Mouse (Mus musculus) left cerebral cortex, postnatal 4 days (tissue): ENCODE results near the gene Ift20. TPM values are rescaled to one million over a fixed set of nuclear protein-coding genes. Genes with fewer than 3 reads are reported as not detected.
"Not testable (repeated sequence)": the region's sequence is repeated elsewhere in the genome, so short reads cannot be mapped to it uniquely, and the experiment has no call there.

Experiments
- DNase-seq: peaks from one replicate; pipeline ENCODE4 v3.0.0-alpha.2; 2022
- intact Hi-C: fragments of 180-260 bp; cut with DNase I; formaldehyde crosslinking; loops from one replicate; pipeline ENCODE4 v1.15.1; 2025
- total RNA-seq, 2 experiments: library from RNA; stranded (reverse); gene quantifications; 2 replicates each; pipeline ENCODE4 v1.2.3; 2021

Ift20 gene
- total RNA-seq, 2 experiments from 2014 or later: 54.6 to 59.7 TPM

DNA sequence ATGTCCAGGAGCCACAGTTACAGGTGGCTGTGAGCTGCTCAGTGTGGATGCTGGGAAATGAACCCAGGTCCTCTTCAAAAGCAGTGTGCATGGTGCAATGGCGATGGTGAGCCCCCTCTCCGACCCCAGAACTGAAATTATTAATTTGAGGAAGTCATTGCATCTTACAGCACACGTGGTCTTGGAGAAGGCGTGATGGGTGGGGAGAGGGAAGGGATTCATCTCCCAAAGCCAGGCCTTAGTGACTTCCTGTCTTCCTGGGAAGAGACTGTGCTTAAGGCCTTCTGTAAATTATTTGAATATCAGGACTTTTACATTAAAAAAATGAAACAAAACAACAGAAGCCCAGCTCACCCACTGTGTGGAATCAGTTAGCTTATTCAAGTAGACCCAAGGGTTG is 19.9 kb downstream of the Ift20 start:
- DNase-seq: no peak
- intact Hi-C loops: loop anchor here (10.0 kb wide), 1 partner anchor 399 kb away; no protein-coding TSS in a partner anchor

DNA sequence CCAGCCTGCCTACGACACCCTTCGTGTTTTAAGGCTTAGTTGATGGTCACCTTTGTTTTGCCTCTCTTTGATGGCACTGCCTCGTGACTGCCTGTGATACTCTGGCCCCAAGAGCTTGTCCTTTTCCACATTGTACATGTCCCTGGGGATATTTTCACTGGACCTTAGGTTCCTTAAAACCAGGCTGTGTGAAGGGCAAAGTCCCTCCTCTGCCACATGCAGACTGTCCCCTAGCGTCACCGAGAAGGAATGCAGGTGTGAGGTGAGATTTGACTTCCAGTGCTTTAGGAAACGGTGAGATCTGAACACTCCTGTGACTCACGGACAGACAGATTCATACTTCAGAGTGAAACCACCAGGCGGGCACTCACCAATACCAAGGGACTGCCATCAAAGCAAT is 21.1 kb downstream of the Ift20 start:
- no peak for DNase-seq
- intact Hi-C loops: loop anchor here (10.0 kb wide), 1 partner anchor 398 kb away; no protein-coding TSS in a partner anchor

DNA sequence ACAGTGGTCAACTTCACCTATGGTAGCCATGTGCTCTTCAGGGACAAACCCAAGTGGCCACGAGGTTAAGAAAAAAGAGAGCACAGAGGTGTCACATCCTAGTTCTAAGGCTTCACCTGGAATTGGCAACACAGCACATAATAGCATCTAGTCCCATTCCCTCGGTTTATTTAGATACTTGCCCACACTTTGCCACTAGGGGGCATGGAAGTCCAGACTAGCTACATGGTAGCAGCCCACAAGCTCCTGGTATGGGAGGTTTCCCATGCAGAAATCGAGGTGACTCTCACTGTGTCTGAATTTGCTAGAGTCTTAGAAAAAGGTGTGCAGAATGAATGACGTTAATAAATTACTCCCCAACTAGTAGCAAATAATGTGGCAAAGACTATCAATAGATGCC is 24.3 kb downstream of the Ift20 start:
- peak; percentile 78 for DNase-seq
- intact Hi-C loops: no loop called here

DNA sequence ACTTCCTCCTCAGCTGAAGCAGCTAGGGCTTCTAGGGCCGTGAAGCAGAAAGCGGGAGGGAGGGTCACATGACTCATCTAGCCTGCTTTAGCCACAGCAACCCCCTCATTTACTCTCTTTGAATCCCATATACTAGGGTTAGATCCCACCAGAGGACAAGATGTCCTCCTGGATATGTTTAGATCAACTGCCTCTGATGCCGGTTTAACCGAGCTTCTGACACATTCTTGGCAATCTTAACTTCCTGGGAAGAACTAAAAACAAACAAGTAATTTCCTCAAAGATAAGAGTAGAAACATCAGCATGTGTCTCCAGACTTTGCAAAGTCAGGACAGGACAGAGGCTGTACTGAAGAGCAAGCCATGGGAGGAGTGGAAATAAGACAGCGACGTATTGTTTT is 30.6 kb downstream of the Ift20 start:
- intact Hi-C loops: no loop called here

DNA sequence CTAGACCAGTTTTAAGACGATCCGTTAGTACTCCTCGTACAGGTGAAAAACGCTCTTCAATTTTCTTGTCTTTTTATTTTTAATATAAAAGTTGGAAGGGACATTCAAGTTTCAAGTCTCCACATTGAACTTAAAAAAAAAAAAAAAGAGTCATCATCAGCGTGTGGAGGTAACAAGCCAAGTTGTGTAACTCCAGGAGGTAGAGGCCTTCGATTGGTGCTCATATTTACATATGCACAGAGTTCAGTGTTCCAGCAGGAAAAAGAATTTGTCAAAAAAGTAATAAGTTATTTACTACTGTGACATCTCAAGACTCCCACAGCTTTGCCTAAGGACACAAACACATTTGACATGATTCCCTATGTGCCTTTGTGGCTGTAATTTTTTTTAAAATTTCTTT is 31.5 kb downstream of the Ift20 start:
- DNase-seq: no peak
- intact Hi-C loops: no loop called here

More for the DNA sequence above, 30.6 kb downstream of the Ift20 start:
- no peak for DNase-seq

DNA sequence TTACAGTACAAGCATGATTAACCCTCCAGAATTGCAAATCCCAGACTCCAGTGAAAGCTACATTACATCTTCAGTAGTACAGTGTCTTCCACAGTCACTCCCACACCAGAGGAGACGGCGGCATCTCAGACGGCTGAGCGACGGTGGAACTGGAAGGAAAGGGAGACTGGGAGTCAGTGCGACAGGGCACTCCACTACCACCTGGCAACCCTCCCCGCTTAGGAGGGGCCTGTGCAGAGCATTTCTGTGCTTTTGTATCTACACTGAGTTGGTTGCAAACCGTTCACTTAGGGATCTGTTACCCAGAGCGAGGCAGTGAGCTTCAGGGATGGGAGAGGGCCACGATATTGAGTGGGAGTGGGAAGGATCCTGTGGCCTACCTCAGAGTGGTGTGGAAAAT is 32.7 kb downstream of the Ift20 start:
- intact Hi-C loops: no loop called here

DNA sequence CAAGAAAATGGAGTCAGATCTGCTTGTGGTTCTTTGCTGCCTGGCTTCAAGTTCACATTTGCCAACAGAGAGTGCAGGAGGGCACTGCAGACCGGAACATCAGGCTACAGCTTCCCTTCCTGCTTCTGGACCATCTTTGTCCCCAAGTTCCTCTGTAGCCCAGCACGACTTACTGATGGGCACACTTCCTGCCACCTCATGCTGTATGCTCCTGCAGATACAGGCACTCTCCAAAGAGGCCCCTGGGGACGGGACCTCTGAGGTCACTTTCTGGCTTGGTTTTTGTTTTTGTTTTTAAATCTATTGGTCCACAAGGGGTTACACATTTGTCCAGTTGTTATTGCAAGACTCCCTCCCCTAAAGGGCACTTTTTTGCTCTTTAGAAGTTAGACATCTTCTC is 33.6 kb downstream of the Ift20 start:
- intact Hi-C loops: no loop called here
- no peak for DNase-seq

More for the DNA sequence above, 32.7 kb downstream of the Ift20 start:
- no peak for DNase-seq

DNA sequence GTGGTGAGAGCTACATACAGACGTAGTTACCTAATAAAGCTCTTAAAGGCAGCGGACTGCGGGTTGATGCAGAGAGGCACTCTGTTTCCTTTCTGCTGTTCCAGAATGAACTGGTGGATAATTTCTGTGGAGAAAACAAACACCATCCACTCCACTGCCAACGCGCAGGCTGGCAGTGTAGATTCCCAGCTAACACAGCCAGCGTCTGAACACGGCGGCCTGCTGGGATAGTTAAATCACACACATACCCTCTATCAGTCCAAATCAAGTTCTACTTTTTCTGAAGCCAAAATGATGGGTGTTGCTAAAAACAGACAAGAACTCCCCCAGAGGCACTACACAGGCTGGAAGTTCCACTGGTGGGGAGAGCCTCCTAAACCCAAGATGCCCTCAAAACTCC is 35.3 kb downstream of the Ift20 start:
- no peak for DNase-seq
- intact Hi-C loops: no loop called here

DNA sequence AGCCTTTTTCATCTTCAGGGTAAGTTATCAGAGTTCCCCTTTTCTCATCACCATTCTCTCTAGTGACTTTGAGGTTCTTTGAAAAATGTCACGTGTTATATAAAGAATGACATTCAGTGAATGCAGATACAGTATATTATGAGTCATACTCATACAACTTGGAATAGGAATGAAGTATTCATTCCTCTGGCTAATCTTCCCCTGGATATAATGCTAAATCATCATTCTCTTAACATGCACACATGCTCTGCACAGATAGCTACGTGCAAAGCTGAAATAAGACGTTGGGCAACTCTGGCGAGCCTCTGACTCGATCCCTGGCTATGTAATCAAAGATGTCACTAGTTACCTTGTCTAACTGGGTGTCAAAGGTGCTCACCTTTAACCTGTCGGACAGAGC is 35.7 kb downstream of the Ift20 start:
- DNase-seq: no peak
- intact Hi-C loops: no loop called here

DNA sequence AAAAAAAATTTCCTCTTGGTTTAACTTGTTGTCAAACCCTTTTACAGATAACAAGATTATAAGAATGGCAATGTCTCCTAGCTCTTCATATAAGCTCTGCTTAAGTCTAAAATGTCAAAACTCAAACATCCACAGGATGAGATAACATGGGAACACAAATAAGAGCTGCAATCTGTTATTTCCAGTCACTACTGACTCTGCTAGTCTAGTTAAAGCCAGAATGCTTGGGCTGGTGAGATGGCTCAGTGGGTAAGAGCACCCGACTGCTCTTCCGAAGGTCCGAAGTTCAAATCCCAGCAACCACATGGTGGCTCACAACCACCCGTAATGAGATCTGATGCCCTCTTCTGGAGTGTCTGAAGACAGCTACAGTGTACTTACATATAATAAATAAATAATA is 37.9 kb downstream of the Ift20 start:
- DNase-seq, intact Hi-C loops: not testable (repeated sequence)

DNA sequence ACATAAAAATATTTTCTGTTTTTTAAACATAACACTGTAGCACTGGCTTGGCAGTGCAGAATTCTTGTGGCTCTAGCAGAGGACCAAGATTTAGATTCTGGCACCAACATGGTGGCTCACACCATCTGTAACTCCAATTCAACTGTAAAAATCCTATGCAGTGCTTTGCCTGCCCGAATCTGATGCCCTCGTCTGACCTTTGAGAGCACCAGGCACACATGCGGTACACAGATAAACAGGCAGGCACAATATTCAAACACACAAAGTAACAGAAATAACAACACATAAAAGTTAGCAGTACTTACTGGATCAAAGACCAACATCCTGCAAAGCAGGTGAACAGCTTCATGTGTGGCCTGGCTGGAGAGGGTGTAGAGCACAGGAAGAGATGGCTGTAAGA is 38.4 kb downstream of the Ift20 start:
- no peak for DNase-seq
- intact Hi-C loops: no loop called here

DNA sequence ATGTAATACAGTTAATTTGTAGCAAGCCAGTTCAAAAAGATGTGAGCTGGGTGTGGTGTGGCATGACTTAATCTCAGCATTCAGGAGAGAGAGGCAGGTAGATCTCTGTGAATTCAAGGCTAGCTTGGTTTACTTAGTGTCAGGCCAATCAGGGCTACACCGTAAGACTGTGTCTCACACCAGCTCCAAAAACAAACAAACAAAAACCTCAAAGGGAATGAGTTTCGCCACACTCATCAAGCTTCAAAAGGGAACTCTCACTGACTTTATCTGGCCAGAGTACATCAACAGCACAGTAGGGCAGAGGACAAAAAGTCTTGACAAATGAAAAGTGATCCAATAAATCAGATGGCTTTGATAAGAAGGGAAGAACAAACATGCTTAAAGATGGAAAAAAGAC is 38.8 kb downstream of the Ift20 start:
- intact Hi-C loops: no loop called here
- no peak for DNase-seq

DNA sequence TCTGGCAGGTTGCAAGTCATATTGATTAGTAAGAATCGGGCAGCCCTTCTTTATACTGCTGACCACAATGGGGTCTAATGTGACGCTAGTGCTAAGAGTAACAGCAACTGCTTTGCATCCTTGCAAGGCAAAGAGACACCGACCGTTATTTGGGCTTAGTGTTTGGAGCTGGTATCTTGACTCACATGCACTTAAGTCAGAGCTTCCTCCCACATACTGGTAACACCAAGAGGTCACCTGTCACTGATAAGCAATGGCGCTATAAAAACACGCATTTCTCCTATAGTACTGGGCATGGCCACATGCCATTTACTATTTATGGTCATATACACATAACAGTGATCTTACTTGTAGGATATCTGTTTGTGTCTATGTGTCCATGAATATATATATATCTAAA is 46.7 kb downstream of the Ift20 start:
- intact Hi-C loops: no loop called here
- DNase-seq: no peak

DNA sequence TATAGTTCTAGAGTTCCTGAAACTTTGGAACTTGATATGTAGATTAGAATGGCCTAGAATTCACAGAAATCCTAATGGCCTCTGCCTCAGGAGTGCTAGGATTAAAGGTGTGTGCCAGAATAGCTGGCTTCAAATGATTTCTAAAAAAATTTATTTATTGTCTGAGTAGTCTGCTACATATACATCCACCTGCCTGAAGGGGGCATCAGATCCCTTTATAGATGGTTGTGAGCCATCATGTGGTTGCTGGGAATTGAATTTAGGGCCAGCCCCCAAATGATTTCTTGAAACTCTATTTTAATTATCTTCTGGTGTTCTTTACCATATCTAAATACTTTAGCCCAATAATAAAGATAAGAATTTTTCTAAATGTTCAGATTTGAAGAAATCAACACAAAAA is 49.9 kb downstream of the Ift20 start:
- no peak for DNase-seq
- intact Hi-C loops: no loop called here

DNA sequence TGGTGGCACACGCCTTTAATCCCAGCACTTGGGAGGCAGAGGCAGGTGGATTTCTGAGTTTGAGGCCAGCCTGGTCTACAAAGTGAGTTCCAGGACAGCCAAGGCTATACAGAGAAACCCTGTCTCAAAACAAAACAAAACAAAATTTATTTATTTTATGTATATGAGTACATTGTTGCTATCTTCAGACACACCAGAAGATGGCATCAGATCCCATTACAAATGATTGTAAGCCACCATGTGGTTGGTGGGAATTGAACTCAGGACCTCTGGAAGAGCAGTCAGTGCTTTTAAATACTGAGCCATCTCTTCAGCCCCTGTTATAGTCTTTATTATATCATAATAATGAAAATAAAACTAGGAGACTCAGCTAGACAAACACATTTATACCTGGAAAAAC is 51.5 kb downstream of the Ift20 start:
- DNase-seq, intact Hi-C loops: not testable (repeated sequence)

Other genes starting within 250 kb of the Ift20 start
- gene BC030499, start 245.5 kb upstream of the Ift20 start, total RNA-seq: 1 to 10 TPM in 1 of 2 experiments, under 1 TPM in 1; 0.72 to 1.1 TPM
- gene Spag5, start 234.8 kb upstream of the Ift20 start, total RNA-seq: 1 to 10 TPM; 5.2 to 6.2 TPM
- gene Aldoc, start 213.4 kb upstream of the Ift20 start, total RNA-seq: 100 to 1,000 TPM; 109 to 113 TPM
- 10 to 100 TPM; 52.9 to 59.9 TPM for gene Pigs, start 207.9 kb upstream of the Ift20 start, total RNA-seq
- gene Unc119, start 192.9 kb upstream of the Ift20 start, total RNA-seq: 10 to 100 TPM; 51.8 to 57.5 TPM
- not detected for gene Foxn1, start 149.8 kb upstream of the Ift20 start, total RNA-seq
- not detected for gene Slc13a2, start 114.1 kb upstream of the Ift20 start, total RNA-seq
- gene Slc46a1, start 70.7 kb upstream of the Ift20 start, total RNA-seq: 10 to 100 TPM in 1 of 2 experiments, 1 to 10 TPM in 1; 7.6 to 11.8 TPM
- gene Sarm1, start 38.6 kb upstream of the Ift20 start, total RNA-seq: 10 to 100 TPM; 69.3 to 71.4 TPM
- gene Vtn, start 37.3 kb upstream of the Ift20 start, total RNA-seq: 10 to 100 TPM; 60.0 to 67.3 TPM
- gene Sebox, start 32.9 kb upstream of the Ift20 start, total RNA-seq: under 1 TPM; 0.26 to 0.30 TPM
- 10 to 100 TPM; 35.6 to 35.7 TPM for gene Tmem199, start 24.2 kb upstream of the Ift20 start, total RNA-seq
- gene Poldip2, start 24.2 kb upstream of the Ift20 start, total RNA-seq: 100 to 1,000 TPM; 113 to 118 TPM
- gene Tnfaip1, start within 50 bp of the Ift20 start, total RNA-seq: 10 to 100 TPM; 54.5 to 59.7 TPM
- 10 to 100 TPM; 26.5 to 31.1 TPM for gene Tmem97, start 14.4 kb downstream of the Ift20 start, total RNA-seq
- 10 to 100 TPM; 49.3 to 52.0 TPM for gene Nlk, start 161.0 kb downstream of the Ift20 start, total RNA-seq
- gene Ccnq, start 215.4 kb downstream of the Ift20 start, total RNA-seq: 10 to 100 TPM; 16.8 to 17.5 TPM